Mouse (Mus musculus): ENCODE measurements around the gene Dnase1.

GRCm38 (mm10) chr16:4032341-4032748, 4.4 kb upstream of the Dnase1 start:
- TF ChIP-seq CTCF (IDR thresholded peaks at IDR 0.05 in 2 of 3, conservative IDR thresholded peaks at IDR 0.05 in 1 of 3; ENCODE audit: control insufficient read depth in 1 of 3, insufficient read depth in 1 of 3, low read depth in 2 of 3, low read length in 3 of 3, poor library complexity in 1 of 3, severe bottlenecking in 1 of 3) (no peak), CHD2 (IDR thresholded peaks at IDR 0.05; ENCODE audit: low read length) (no peak), POLR2AphosphoS2 (IDR thresholded peaks at IDR 0.05; ENCODE audit: low read length) (no peak), POLR2A (IDR thresholded peaks at IDR 0.05; ENCODE audit: control insufficient read depth in 1 of 2, insufficient read depth in 1 of 2, low read depth in 1 of 2, low read length in 2 of 2, poor library complexity in 1 of 2) (no peak)
